Mouse (Mus musculus): Measurements from ENCODE around the gene Celsr1.
A peak's percentile ranks its signal among the peaks of the same experiment; 100 is the strongest.

Gene Celsr1

DNA sequence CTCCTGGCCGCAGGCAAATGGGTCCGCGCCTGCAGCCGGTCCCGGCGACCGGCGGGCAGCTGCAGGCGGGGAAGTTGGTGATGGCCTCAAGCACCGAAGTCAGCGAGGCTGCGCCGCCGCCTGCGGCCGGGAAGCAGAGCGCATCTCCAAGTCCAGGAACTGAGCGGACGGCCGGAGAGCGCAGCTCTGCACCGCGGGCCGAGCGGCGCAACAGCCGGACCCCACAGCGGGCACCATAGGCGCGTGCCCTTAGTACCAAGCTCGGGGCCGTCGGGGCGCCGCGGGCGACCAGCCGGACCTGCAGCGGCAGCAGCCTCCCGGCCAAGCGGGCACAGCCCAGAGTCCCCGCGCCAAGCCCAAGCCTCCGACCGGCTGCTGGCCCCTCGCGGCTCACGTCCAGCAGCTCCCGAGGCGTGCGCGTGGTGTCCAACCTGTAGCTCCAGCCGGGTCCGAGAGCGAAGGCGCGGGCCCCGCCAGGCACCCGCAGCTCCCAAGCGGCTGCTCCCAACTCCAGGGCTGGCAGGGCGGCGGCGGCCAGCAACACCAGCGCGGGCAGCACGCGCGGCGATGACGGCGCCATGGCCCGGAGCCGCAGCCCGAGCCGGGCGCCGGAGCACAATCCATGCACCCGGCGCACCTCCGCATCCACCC, at the start of gene Celsr1:
TSS of gene Celsr1 (minus strand) at position 587 of the 651 bp plus-strand sequence.
- no peak for DNase-seq

DNA sequence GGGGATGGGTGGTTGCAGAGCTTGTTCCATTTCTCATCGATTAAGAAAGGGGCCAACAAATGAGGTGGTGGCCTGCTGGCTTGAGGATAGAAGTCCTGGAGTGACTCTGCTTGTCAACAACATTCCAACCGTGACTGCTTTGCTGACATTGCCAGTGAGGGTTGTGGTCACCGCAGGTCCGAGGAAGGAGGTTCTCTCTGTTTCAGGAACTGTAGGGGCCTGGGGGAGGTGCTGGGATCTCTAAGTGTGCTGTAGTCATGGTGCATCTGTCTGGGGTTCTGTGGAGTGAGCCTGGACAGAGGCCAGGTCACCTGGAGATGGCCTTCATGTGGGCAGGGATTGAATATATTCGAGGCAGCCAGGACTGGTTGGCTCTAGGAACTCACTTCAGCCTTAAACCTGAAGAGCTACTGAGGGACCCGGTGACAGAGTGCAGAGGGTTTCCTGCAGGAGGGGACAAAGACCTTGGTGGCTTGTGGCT, 49.7 kb upstream of the Celsr1 start:
- no peak for DNase-seq

DNA sequence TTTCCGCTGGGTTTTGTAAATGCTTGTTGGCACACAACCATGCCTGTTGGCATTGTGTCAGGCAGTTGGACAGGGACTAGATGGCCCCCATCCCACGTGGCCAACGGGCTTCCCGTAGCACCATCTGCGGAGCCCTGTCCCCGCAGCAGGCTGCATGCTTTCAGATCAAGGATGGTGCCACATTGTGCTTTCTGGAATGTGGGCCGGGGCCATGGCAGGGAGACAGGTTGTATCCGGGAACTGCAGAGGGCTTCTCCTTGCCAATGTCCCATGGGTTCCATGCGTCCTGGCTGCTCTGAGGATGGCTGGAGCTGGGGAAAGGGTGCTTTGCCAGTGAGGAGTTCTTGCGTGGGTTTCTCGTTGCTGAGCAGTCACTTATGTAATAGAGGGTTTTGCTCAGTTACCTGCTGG, 49.0 kb upstream of the Celsr1 start:
- DNase-seq = no peak

DNA sequence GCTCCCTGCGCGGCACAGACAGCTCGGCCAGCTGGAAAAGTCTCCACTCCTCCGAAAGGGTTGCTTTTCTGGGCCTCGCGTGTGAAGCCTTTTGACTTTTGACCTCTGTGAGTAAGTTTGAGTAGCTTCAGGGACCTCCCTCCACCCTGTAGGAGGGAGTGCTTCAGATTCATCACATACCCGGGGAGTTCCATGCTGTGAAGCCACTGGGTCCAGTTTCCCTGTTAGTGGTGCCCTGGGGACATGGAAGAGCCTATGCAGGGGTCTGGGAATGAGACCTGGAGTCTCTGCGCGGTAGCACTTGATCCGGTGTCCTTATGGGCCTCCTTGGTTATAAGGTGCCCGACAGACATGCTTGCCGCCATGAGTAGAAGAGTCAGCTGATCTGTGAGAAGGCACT, 48.1 kb upstream of the Celsr1 start:
- DNase-seq = no peak

DNA sequence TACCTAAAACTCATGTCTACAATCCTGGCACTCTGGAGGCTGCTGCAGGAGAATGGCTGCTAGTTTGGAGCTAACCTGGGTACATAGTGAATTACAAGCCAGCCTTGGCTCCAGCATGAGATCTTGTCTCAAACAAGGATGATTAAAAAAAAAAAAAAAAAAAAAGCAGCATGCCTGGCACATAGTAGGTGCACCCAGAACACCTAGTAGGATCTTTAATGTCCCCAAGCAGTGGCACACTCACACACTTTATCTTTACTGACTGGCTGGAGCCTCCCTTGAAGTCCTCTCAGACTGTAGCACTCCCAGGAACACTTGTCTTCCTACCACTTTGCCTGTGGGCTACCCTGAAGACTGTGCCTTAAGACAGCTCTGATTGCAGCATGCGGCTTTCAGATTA, 46.8 kb upstream of the Celsr1 start:
- DNase-seq = no peak

DNA sequence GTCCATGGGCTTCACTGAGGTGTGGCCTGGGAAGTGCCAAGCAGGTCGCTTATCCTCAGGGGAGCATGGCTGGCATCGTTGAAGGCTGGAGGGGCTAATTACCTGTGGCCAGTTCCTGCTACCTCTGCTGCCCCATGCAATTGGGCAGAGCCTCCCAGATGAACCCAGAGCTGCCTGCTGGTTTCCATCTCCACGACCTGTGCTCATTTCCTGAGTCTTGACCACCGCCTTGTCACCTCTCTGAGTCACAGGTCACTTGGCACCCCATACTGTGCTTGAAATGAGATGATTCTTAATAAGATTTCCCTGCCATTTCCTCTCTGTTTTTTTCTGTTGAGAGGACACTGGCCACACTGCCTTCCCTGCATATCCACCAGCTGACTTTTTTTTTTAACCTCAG, 46.3 kb upstream of the Celsr1 start:
- DNase-seq = no peak

DNA sequence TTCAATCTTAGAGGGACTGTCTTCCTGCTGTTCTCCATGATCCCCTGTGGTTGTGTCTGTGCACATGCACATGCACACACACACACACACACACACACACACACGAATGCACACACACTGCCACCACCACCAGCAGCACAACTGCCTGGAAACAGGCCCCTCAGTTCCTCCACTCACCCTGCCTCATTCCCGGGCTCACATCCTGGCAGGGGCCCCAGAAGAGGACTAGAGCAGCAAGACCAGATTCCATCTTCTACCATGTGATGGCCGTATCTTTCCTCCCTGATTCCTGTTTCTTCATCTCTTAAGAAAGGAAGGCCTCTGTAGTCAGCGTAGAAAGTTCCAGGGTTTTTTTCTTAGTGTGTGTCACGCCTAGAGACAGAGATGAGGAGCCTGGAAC, 45.9 kb upstream of the Celsr1 start:
- no peak for DNase-seq

DNA sequence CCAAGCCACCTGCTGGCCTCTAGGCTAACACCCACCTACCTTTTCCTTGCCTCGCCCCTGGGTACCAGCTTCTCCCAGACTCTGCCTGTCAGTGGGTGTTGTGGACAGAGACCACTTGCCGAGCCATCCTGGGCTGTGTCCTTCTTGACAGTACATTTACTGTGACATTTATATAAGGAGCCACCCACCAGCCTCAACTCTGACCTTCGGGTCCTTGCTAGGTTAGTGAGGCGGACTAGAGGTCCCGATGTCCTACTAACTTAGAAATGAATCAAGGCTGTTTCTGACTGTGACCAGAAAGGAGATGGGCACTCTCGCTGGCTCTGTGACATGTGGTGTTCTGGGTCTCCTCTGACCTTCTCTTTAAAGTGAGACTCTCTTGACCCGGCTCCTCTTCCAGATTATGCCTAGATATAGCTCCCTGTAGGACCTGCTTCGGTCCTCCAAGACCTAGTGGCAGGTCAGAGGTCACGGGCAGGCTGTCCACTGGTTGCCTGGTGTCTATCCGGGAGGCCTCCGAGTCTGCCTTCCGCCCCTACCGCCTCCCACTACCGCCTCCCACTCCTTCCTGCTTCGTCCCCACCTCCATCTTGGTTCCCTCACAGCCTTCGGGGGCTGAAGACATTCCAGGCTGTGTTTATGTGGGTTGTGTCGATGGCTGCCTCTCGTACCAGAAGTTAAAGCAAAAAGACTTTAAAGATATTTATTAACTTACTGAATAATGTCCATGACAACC, 45.1 kb upstream of the Celsr1 start:
- no peak for DNase-seq

DNA sequence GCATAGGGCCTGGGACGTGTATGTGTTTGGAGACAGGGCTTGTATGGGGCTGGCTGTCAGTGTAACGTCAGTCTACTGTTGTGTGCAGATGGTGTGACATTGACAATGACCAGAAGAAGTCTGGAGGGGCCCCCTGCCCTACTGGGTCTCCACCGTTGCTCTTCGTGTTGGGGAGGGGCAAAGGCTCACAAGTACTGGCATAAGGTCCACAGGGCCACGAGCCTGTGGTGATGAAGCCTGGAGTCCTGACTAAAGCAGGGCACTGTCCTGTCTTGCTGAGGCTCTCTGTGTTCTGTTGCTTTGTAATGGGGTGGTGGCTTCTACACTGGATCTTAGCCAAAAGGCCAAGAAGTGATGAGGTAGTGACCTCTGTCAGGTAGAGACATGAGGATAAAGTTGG, 44.4 kb upstream of the Celsr1 start:
- no peak for DNase-seq

DNA sequence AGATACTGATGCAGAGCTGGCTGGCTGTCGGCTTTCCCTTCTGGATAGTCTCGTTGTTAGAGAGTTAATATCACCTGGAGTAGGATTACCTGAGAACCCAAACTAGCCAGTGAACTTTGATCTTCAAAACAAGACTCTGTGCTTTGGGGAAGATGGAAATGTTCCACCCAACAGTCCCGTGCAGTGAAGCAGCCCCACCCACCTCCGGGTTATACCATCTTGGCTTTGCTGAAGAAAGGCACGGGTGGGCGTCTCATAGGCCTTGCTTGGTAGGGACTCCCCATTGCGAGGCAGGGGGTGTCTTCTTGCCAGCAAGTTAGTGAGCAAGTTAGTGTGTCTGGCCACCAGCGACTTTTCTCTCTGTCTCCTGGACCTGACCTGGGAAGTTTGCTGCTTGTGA, 42.8 kb upstream of the Celsr1 start:
- DNase-seq = no peak

DNA sequence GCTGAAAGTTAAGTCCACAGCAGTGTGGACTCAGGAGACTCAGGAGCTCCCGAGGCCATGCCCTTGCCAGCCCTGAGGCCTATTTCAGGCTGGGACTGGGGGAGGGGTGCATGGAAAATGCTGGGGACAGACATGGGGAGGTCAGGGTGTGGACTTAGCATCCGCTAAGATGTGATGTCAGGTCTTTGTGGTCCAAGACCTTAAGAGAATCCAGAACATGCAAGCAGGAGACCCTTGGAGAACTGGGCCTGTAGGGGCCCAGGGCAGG, 42.4 kb upstream of the Celsr1 start:
- no peak for DNase-seq

DNA sequence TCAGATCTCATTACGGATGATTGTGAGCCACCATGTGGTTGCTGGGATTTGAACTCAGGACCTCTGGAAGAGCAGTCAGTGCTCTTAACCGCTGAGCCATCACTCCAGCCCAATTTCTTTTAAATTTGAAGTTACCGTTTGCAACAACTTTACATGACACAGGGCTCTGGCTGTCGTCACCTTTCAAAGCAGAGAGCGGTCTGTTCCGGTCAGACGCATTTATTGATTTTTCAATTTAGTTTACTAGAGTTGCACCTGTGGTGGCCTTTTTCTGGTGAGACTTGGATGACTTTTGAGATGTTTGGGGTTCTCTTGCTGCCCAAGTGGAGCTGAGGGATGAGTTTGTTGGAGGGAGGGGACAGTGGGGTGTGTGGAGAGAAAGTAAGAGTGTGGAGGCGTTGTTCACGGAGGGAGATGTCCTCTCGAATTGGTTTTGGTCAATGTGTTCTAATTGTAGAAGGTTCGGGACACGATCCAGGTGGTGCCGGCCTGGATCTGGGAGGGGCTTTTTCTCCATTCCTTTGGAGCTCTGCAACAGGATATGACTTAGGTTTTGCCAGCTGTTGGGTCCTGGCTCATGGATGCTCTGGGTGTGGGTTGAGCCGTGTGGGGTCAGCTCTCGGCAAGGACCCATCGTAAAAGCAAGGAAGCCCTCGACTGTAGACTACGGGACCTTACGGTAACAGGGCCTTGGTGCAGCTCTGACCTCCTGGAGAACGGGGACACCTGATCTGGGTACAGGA, 41.9 kb upstream of the Celsr1 start:
- no peak for DNase-seq

DNA sequence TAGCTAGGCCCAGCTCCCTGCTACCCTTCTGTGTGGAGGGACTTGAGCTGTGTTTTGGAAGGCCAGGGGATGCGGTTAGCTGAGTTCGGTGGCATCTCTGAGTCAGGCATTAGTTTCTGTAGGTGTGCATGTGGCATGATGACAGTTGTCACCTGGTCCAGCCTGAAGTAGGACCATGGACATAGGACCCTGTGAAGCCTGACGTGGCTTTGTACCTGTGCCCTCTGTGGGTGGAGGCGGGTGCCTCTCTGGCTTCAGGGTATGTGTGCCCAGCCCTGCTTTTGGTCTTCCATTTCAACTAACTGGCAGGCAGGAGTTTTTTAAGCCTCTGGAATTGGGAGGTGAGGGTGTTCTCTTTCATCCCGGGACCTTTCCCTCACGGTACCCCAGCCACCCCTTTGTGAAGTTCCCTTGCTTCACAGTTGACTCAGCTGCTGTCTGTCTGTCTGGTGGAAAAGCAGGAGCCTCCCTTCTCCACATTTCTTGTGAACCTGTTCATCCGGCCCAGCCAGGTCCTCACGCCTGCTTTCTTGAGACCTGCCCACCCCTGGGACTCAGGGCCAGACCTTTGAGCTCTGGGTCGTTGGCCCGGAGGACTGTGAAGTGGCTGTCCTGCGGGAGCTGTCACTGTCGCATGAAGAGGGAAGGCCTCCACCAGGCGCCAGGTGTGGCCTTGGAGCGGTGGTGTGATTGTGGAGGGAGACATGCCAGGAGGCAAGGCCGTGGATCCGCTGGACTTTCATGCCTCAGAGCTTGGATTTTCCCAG, 40.8 kb upstream of the Celsr1 start:
- DNase-seq = no peak

DNA sequence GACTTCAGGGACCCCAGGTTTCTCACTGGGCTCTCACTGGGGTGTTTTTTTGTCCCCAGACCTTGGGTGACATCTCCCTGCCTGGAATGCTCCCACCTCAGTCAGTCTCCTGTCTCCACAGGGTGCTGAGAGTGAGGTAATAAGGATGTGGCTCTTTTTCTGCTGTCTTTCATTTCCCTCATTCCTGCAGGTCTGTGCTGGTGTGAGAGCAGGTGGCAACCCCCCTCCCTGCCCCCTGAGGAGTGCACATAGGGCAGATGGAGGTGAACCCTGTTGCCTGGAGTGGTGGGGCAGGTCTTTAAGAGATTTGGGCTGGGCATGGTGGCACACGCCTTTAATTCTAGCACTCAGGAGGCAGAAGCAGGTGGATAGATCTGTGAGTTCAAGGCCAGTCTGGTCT, 37.6 kb upstream of the Celsr1 start:
- DNase-seq = no peak

DNA sequence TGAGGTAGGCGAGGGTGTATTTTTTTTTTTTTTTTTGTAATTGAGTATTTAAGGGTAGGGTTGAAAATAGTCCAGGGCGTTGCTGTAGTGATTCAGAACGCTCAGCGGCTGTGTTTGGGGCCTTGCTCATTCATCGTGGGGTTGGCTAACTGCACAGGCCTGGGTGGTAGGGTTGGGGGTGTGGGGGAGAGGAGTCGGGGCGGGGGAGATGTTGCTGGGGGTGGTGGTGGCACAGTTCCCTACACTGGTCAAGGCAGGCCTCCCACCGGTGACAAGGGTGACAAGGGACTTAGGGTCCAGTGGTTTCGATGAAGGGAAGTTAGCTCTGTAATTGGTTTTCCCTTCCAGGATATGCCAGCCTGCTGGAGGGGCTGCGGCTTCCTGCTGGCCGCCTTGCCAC, 36.8 kb upstream of the Celsr1 start:
- no peak for DNase-seq

DNA sequence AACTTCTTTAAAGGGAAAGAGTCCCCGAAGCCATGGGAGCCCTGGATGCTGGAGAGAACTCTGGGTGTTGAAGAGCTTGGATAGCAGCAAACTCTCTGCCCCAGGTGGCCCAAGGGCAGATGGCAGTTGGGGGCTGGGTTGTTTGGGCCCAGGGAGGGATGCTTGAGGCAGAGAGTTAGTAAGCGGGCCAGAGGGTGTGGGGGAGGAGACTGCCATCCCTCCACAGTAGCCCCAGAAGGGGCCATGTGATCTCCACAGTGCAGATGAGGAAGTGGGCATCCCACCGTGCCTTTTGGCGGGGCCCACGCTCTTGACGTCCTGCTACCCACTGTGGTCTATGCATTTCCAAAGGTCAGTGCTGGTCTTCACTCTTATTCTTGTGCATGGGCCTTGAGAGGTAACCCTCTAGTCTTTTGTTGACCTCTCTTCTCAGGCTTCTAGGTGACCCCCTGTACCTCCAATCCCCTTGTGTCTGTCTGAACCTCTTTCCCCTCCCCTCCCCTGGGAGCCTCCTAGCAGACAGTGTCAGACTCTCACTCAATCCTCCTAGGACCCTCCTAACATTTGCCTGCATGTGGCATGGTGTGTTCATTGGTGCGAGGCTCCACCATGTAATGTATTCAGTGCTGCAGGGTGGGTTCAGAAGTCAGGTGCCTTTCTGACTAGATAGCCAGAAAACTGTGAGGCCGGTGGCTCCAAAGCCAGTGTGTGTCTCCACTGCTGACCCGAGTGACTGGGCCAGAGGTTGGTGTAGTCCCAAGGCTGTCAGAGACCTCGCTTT, 35.6 kb upstream of the Celsr1 start:
- DNase-seq = no peak

DNA sequence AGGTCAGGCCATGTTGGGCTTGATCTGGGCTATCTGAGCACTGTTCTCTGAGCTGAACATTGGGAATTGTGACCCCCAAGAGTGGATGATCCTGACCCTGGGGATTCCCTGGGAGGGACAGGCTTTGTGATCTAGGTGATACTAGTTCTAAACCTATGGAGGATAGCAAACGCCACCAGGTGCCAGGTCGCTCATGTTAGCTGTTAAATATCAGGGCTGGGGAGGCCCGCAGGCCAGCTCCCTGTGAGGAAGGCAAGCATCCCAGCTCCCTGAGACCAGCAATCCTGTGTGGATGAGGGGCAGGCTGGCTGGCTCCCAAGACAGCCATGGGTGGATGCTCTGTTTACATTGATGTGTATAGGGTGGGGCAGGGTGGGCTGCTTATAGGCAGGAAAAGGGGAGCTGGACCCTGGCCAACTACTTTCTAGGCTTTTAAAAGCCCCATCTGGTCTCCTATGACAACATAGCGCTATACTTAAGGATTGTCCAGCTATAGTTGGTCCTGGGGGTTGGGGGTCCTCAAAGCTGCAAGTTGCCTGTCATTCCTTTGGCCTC, 34.4 kb upstream of the Celsr1 start:
- no peak for DNase-seq

DNA sequence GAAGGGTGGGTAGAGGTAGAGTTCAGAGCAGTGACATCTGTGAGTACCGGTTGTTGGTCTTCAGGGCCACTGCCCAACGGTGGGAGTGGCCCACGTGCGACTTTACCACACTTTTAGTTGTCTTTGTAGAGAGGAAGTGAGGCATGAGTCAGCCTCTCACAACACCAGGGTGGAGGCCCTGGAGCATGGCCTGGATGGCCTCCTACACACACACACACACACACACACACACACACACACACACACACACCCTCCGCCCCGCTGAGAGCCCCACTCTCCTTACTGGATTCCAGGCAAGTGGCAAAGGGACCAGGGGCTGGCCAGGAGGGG, 34.0 kb upstream of the Celsr1 start:
- DNase-seq = peak in 1 of 2 experiments; percentile 58

DNA sequence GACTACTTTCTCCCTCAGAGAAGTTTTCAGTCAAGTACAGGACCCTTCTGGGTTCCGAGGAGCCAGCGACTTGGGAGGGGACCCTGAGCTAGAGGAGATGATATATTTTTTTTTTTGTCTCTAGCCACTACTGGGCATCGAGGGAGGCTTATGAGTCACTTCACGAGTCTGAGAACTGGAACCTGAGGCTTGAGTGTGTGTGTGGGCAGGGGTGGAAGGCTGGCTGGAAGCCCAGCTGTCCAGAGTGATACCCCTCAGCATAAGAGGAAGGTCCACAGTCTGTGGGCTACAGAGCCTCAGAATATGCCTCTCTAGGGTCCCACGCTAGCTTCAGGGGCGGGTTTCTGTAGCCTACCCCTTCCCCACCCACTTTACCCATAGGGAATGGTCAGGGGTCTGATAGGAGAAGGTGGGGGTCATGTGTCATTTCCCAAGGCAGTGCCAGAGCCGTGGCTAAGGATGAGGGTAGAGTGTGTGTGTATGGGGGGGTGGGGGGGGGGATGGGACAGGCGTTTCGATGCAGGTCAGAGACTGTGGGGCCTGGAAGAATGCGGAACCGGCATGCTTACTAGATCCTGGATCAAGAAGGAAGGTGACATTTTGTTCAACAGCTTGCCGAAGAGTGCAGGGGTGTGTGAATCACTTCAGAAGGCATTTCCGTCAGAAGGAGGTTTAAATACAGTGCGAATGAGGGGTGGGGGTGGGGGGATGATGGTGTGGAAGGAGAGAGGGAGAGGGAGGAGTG, 33.4 kb upstream of the Celsr1 start:
- no peak for DNase-seq

DNA sequence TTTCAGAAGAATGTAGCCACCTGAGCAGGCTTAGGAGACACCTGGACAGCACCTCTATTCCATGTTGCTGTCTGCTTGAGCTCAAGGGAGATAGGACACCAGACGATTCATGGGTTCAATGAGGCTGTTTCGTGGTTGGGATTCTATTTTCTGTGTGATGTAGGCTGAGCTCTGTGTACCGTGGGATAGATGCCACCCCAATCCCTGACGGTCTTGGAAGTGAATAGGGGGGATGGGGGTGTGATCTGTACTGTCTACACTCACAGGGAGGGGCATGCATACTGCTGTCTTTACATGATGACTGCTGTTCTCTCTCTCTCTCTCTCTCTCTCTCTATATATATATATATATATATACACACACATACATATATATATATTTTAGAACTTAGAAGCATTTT, 31.8 kb upstream of the Celsr1 start:
- no peak for DNase-seq

DNA sequence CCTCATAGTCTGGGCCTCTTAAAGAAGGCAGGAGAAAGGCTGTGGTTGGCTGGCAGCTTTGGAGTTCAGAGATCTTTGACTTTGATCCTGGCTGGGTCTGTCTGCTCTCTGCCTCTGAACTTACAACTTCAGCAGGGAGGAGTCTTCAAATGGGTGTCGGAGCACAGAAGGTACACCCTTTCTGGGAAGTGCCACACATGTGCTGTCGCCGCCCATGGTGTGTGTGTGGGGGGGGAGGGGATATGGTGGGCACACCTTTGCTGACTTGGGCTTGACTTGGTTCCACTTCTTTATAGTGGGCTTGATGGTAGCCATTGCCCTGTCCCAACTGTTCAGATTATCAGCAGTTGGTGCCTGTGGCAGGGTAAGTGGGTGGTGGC, 31.3 kb upstream of the Celsr1 start:
- no peak for DNase-seq
